Mouse (Mus musculus): ENCODE data around the gene Vps50. TPM values are rescaled to one million over a fixed set of nuclear protein-coding genes. Genes with fewer than 3 reads are reported as not detected.
"Not testable (repeated sequence)": the region's sequence is repeated elsewhere in the genome, so short reads cannot be mapped to it uniquely, and the experiment has no call there.

The Vps50 gene
- total RNA-seq (2015; ENCODE audit: low replicate concordance) = 13.0 and 14.1 TPM in 2 replicates
- 10.8 and 20.7 TPM in 2 replicates for total RNA-seq (2017; ENCODE audit: low replicate concordance)

DNA sequence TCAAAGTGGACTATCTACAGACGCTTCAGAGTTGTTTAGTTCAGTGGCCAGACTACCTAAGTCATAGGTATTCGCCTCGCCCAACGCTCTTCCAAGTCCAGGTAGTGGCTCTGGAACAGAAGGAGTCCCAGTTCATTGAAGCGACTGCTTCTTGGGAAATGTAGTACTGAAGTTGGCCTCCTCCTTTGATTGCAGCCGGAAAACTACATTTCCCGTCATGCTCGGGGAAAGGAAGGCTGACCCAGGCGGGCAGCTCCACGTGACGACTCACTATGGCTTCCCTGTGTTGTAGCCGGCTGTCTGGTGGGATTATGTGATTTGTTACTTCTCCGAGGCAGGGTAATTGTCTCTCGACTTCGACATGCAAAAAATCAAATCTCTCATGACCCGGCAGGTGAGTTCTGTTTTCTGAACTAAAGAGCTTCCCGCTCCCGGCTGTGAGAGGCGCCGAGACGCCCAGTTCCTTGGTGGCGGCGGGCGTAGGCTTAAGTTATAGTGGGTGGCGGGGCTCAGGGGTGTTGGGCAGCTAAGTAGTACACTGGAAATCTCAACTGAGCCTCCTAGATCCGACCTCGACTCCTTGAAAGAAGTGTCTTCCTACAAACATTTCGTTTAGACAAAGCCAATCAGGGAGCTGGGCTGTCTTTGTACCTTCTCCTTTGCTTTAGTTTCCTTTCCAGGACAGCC, at the start of gene Vps50, which contains the start of gene Hepacam2:
Gene Vps50, plus strand, starts transcription at position 221 of the 687 bp plus-strand sequence.
Gene Hepacam2, minus strand, starts transcription at position 137 of the 687 bp plus-strand sequence.
- peak; percentile 98 for ATAC-seq (replicated peaks; ENCODE audit: low FRiP score, poor library complexity, severe bottlenecking)

DNA sequence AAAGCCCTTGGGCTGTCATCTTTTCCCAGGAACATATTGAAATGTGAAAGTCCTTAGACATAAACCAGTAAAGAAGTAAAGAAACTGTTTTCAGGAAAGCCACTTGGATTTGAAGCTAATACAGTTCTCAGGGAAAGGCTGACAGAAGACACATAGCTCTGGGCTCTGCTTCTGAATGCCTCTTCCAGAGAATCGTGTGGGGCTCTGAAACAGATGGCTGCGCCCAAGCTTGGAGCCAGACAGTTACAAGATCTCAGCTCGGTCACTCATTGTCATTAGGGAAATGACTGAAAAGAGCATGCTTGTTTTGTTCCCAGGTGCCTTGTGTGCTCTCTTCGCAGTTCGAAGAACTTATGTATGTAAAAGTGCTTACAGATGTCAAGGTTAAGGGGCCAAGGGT, 43.8 kb upstream of the Vps50 start:
- ATAC-seq (replicated peaks; ENCODE audit: low FRiP score, poor library complexity, severe bottlenecking) = no peak

DNA sequence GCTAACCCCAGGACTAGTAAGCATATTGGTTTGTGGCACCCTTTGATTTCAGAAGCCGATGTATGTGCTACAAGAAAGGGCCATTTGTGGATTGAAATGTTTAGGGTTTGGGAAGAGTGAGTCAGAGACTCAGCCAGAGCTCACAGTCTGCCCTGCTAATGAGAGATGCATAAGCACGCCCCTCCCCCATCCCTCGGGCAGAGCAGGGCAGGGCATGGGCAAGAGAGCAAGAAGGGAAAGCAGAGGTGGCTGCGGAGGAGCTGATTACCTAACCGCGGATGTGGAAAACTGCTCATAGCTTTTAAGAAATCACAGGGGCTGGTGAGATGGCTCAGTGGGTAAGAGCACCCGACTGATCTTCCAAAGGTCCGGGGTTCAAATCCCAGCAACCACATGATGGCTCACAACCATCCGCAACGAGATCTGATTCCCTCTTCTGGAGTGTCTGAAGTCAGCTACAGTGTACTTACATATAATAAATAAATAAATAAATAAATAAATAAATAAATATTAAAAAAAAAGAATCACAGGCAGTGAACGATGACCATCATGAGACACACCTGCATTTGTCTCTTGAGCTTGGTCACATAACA, 42.1 kb upstream of the Vps50 start:
- ATAC-seq (replicated peaks; ENCODE audit: low FRiP score, poor library complexity, severe bottlenecking) = no peak

DNA sequence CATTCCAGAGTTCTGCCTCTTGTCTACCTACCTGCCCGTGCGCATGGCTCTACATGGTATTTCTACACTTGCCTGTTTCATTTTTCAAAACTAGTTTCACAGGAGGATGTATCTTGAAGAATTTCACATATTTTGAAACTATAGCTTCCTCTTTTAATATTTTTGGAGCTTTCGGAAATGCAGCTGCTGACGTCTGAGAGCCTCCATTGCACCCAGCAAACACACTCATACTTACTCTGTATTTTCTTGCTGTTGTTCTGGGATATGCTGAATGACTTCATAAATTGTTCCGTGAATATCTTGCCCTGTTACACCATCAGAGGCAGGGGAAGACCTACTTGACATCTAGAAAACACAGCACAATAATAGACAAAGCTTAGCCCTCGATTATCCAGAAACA, 35.2 kb upstream of the Vps50 start:
- no peak for ATAC-seq (replicated peaks; ENCODE audit: low FRiP score, poor library complexity, severe bottlenecking)

DNA sequence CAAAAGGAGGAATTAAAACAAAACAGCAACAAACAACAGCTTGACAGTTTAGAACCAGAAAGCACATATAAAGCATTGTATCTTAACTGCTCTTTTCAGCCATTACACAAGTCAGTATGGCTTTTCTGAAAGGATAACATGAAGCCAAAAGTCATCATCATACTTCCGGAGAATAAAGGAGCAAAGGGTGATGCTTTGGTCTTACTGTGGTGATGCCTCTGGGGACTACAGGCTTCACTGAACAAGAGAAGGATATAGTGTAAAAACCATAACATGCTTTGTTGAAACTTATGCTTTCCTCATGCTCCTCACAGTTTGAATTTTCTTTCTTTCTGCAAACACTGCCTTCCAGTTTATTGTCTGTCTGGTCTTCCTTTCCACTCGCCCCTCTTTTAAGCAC, 34.6 kb upstream of the Vps50 start:
- no peak for ATAC-seq (replicated peaks; ENCODE audit: low FRiP score, poor library complexity, severe bottlenecking)

DNA sequence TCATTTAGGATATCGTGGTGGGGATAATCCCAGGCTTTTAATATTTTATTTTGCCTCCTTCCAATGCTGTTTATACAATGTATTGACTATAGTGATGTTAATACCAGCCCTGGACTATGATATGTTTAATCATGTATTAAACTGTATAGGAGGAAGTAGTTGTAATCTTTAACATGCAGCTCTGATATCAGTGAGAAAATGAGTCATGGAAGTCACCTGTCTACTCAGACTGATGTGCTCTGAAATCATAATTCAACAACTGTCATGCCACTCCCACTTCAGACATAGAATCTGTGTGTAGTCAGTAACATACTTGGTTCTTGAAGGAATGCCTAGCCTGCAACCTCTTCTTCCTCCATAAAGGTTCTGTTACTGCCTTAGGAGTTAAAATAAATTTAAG, 29.6 kb upstream of the Vps50 start:
- no peak for ATAC-seq (replicated peaks; ENCODE audit: low FRiP score, poor library complexity, severe bottlenecking)

DNA sequence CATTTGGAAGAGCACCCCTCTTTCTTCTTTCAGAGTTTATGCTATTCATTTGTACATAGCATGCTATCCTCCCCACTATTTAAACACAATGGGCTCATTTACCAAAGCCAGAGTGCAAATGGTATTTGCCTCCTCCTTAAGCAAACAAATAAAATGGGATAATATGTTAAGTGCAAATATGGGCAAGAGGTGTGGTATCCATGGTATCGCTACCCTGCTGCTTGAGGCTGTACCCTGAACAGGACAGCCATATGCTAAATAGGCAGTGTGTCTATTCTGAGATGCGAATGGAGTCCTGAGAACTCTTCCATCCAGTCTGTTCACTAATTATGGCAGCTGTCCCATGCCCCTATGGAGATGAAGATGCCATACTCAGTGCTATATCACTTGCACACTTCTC, 27.5 kb upstream of the Vps50 start:
- ATAC-seq (replicated peaks; ENCODE audit: low FRiP score, poor library complexity, severe bottlenecking) = no peak

DNA sequence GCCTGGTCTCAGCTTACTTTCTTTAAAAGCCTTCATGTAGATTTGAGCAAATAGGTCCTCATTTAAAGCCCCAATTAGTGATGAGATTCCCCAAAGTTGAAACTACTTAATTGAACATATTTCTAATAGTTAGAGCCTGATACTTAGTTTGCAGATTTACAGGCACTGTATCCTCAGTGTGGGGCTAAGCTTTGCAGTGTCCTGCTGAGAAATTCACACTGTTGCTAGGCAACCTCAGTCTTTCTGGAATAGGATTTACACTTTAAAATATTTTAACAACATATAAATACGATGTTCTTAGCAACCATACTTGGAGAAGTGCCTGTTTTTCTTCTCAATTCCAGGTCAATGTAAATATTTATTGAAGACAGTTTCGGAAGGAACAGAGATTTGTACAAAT, 21.9 kb upstream of the Vps50 start:
- ATAC-seq (replicated peaks; ENCODE audit: low FRiP score, poor library complexity, severe bottlenecking) = no peak

DNA sequence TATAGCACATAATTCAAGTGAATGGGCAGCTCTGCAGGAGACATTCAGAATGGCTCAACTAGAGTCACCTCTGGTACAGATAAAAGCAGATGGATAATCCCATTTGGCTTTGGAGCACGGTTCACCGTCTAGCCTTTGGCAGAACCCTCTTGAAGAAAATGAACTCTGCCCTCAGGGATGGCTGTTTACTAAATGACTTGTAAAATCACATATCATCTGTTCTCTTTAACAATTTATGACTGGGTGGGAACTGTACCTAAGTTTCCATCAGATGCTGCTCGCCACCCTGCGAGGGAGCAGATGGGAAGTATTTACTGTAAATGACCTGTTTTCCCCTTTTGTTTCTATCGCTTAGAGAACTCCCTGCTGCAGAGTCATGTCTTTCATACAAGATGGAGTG, 18.3 kb upstream of the Vps50 start:
- ATAC-seq (replicated peaks; ENCODE audit: low FRiP score, poor library complexity, severe bottlenecking) = no peak

DNA sequence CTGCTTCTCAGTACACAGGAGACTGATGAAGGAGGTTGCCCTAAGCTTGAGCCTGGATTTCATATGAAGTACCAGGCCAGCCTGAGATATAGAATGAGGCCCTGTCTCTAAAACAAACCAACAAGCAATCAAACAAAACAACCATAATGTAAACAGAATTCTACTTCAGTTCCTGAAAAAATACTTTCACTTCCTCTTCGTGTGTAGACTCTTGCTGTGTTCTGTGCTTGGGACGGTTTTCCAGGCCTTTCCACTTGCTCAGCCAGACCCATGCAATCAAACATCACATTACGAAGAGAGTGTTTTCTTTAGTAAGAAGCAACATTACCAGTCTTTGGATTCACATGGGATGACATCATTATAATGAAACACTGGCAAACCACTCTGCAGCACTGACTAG, 16.5 kb upstream of the Vps50 start:
- no peak for ATAC-seq (replicated peaks; ENCODE audit: low FRiP score, poor library complexity, severe bottlenecking)

DNA sequence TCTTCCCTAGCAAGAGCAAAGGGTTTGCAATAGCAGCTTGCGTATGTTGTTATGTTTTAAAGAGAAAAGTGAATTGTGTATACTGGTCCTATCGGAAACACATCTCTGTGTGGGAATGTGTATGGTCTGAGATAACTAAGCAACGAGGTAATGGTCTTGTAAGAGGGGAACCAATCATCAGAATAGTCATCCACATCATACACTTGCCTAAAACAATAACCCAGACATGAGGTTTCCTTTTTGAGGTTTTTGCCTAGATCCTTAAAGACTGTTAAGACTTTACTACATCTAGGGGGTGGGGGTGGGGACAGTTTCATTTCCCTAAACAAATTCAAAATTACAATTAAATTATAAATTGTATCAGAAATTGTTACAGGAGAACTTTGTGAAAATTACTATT, 13.0 kb upstream of the Vps50 start:
- no peak for ATAC-seq (replicated peaks; ENCODE audit: low FRiP score, poor library complexity, severe bottlenecking)

DNA sequence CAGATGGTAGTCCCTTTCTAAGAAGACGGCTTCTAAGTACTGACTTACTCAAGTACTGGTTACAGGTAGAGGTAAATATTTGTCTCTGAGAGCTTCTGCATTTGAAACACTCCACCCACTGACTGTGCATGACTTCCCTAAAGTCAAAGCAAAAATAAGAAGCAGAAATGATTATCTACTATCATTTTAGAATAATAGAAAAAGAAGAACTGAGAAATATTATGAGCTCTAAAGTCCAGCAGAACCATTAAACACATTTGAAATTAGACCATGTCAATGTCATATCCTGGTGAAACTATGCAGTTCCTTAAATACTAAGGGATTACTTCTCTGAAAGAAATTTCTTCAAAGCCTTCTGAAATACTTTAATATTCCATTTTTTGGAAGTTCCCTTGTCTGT, 10.8 kb upstream of the Vps50 start:
- no peak for ATAC-seq (replicated peaks; ENCODE audit: low FRiP score, poor library complexity, severe bottlenecking)

DNA sequence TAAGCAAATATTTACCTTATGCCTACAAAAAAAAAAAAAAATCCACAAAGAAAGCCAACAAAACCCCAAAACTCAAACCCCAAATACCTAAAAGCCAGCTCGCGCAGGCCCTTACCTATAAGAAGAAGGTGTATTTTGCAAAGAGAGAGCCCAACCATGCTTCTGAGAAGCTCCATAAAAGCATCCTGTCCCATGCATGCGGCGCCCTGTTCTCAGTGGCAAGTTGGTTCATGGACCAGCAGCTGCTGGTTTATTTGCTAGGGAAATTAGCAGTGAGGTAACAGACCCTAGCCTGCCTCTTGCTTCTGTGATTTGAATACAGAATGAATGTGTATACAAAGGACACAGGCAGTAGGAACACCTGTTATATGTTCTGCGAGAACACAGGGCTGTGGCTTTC, 3.9 kb upstream of the Vps50 start:
- no peak for ATAC-seq (replicated peaks; ENCODE audit: low FRiP score, poor library complexity, severe bottlenecking)

DNA sequence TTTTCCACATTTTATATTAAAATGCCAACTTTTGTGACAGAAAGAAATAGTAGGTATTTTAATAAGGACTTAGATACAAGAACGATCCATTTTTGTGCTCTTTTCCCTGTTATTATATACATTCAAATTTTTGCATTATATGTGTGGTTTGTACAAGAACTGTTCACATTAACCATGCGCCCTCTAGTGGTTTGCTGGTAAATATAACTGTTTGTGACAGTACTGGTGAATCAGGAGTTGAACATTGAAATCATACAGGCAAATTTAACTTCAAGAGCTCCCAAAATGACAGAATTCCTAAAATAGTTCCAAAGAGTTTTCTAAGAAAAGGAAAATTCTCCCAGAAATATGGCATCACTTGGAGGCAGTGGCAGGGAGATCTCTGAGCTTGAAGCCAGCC, 2.0 kb upstream of the Vps50 start:
- 0 out of 2 replicates have a peak, but pooled peaks have one; percentile 54 for ATAC-seq (replicated peaks; ENCODE audit: low FRiP score, poor library complexity, severe bottlenecking)

DNA sequence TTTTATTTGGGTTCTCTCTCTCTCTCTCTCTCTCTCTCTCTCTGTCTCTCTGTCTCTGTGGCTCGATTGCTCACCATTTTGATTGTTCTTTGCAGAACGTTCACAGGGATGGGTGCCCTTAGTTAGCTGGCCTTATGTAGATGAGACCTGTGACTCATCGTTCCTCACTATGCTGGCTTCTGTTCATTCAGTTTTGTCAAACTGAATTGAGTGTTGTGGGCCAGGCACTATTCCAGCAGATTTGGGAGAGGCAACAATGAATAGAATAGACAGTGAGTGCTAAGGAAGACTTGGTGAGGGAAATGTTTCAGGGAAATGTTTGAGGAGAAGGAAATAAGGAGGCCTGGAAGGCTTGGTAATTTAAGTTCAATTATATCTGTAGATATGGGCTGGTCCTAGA, 2.1 kb downstream of the Vps50 start:
- no peak for ATAC-seq (replicated peaks; ENCODE audit: low FRiP score, poor library complexity, severe bottlenecking)

DNA sequence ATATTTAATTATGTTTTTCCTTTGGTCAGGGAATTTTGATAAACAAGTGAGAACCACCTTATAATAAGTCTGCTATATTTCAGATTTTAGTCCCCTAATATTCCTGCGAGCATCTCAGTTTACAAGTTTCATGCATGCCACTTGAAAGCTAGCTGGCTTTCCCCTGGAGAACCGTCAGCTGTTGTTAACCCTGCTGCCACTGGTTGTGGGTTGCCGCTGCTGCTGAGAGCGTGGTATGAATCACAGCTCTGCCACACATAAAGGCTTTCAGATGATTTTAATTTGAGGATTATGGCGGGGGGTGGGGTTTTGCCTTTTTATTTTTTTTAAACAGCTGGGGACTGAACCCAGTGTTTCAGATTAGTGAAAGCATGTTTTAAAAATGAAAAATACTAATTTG, 7.1 kb downstream of the Vps50 start:
- ATAC-seq (replicated peaks; ENCODE audit: low FRiP score, poor library complexity, severe bottlenecking) = no peak

DNA sequence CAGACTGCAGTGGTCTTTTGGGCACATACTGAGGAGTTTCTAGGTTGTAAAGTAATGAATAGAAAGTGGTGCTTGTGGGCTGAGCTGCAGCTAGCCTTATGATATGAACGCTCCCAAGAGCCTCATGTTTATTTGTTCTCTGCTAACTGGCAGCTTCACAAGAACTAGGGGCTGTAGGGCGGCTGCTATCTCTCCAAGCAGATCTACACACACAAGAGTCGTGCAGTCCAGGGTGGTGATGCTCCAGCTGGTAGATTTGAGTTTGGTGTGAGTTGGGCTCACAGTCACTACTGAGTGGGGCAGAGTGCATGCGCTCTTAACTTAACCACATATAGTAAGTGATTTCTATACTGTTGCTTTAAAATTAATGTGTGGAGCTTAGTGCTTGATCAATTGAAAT, 8.9 kb downstream of the Vps50 start:
- no peak for ATAC-seq (replicated peaks; ENCODE audit: low FRiP score, poor library complexity, severe bottlenecking)

DNA sequence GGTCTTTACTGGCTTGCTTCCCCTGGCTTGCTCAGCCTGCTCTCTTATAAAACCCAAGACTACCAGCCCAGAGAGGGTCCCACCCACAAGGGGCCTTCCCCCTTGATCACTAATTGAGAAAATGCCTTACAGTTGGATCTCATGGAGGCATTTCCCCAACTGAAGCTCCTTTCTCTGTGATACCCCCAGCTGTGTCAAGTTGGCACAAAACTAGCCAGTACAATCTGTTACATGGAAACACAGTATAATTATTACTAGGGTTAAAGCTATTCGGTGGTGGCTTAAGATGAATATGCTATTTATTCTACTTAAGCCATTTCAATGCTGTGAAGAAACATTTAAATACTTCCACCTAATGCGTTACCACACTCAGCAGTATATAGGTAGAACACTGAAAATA, 10.0 kb downstream of the Vps50 start:
- not testable (repeated sequence) for ATAC-seq (replicated peaks; ENCODE audit: low FRiP score, poor library complexity, severe bottlenecking)

DNA sequence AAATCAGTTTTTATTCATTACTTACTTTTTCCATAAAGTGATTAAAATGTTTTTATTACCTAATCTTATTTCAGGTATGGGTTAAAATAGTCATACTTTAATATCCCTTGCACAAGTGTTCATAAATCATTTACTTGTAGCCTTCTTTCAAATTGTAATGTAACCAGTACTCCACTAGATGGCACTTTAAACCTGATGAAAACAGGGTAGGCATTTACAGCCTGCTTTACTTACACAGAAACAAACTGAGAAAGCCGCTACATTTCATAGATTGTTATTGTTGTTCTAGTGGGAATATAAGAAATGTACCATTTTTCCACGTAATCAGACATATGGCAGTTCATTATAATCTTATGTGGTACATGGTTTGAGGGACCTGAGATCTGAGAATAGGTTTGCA, 11.6 kb downstream of the Vps50 start:
- ATAC-seq (replicated peaks; ENCODE audit: low FRiP score, poor library complexity, severe bottlenecking) = peak; percentile 59; the same call in 1 of the 2 replicates

DNA sequence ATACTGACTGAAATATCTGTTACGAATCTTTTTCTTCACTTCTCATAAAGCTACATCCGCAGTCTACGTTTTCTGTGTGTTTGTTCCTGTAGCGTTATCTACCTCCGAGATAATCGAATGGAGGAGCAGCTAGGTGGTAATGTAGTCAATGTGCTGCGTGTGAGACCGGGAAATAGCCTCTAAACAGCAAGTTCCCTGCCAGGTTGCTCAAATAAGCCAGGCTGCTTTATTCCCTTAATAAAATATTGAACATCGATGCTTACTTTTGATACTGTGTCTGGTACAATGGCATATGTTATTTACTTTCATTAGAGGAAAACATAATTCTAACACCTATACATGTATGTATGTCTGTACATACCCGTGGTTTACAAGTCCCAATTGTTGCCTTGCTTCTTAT, 12.9 kb downstream of the Vps50 start:
- no peak for ATAC-seq (replicated peaks; ENCODE audit: low FRiP score, poor library complexity, severe bottlenecking)

DNA sequence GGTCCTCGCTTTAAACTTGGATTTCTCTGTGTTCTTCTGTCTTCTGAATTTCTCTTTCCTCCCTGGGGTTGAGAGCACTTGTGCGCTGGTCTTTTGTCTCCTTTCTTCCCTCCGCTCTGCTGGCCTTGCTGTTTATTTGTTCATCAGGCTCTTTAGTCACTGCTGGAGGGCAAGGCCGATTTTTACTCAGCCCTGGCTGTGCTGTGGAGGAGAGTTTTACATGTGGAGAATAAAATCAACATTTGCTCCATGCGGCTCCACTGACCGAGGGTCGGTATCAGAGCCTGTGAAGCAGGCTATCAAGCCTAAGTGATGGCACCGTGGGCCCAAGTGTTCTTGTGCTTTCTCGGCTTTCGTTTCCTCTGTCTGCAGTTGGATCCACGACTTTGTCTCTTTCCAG, 13.4 kb downstream of the Vps50 start:
- no peak for ATAC-seq (replicated peaks; ENCODE audit: low FRiP score, poor library complexity, severe bottlenecking)

DNA sequence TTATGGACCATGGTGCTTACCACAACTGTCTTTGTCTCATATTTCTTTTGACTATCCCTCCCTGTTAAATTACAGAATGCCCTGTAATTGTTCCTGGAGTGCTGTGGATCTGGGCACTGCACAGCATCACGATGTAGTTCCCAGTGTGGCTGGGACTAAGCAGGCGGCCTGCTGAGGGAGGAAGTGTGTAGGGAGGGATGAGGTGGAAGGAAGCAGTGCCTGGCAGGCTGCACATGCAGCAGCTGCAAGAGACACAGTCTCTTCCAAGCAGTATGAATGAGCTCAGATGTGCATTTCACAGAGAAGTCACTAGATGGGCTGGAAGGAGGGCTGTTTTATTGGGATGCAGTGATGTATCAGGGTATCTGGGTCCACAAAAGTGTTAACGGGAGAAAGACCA, 14.4 kb downstream of the Vps50 start:
- no peak for ATAC-seq (replicated peaks; ENCODE audit: low FRiP score, poor library complexity, severe bottlenecking)

Measured in erythroid progenitor cell, adult 5-6 weeks (primary cell).